ENCODE assay signal across 12 mouse cellular contexts in genomic region chr2:53000446-53000845, GRCm38 (mm10).
"Had no signal": no experiment of that assay in that cellular context is flagged by ENCODE, and none has a peak within 500 bp of the region (broad histone marks: within the 10 kb centered on the region; RNA-seq: fewer than 3 reads in every experiment).

No protein-coding gene starts in this region.

- H3K9ac ChIP-seq: limb, embryonic 12.5 days; liver, embryonic 14.5 days; midbrain, embryonic 12.5 days had no signal

- DNase-seq: kidney, adult 8-10 months; kidney, postnatal 25 days; liver; lung, adult 2 months; right cerebral cortex, adult 18-20 months; right cerebral cortex, postnatal 25 days; thymus, postnatal 4 days had no signal

- H3K9me3 ChIP-seq: limb, embryonic 12.5 days; megakaryocyte, embryonic 14.5 days; midbrain, embryonic 12.5 days had no signal

- H3K36me3 ChIP-seq: limb, embryonic 12.5 days; midbrain, embryonic 12.5 days had no signal

- H3K4me1 ChIP-seq: megakaryocyte, embryonic 14.5 days had no signal

- H3K27ac ChIP-seq: limb, embryonic 12.5 days; liver, embryonic 14.5 days; macrophage; midbrain, embryonic 12.5 days had no signal

- H3K4me2 ChIP-seq: limb, embryonic 12.5 days; midbrain, embryonic 12.5 days had no signal

- H3K27me3 ChIP-seq: limb, embryonic 12.5 days; megakaryocyte, embryonic 14.5 days had no signal

- H3K4me3 ChIP-seq: limb, embryonic 12.5 days; megakaryocyte, embryonic 14.5 days; midbrain, embryonic 12.5 days had no signal
